Mouse (Mus musculus) kidney, embryonic 16.5 days (tissue): ENCODE measurements around the gene Ogn. TPM values are rescaled to one million over a fixed set of nuclear protein-coding genes. Genes with fewer than 3 reads are reported as not detected.

Experiments used
- polyA plus RNA-seq: library from polyadenylated mRNA; unstranded; fragments of >200 nt; fragmentation: Nextera tagmentation; extraction: Ambion mirVana; gene quantifications from 2 replicates; pipeline ENCODE4 v1.2.1, GENCODE M21; 2015

The Ogn gene
- polyA plus RNA-seq, 1 experiment from 2014 or later = 59.1 TPM

Other genes starting within 250 kb of the Ogn start
- gene Ippk, start 186.8 kb upstream of the Ogn start, polyA plus RNA-seq = 17.4 and 17.9 TPM in 2 replicates
- gene Tes3-ps, start 114.7 kb upstream of the Ogn start, polyA plus RNA-seq = 0.76 and 1.9 TPM in 2 replicates
- 1.1 and 1.3 TPM in 2 replicates for gene Ecm2, start 103.2 kb upstream of the Ogn start, polyA plus RNA-seq
- gene Aspn, start 63.6 kb upstream of the Ogn start, polyA plus RNA-seq = 16.0 and 19.9 TPM in 2 replicates
- 1.0 and 2.0 TPM in 2 replicates for gene Omd, start 25.6 kb upstream of the Ogn start, polyA plus RNA-seq
- 26.2 and 28.6 TPM in 2 replicates for gene Cenpp, start 44.7 kb downstream of the Ogn start, polyA plus RNA-seq
- gene Nol8, start 45.0 kb downstream of the Ogn start, polyA plus RNA-seq = 15.1 and 15.7 TPM in 2 replicates
- 79.2 and 87.0 TPM in 2 replicates for gene Iars, start 74.1 kb downstream of the Ogn start, polyA plus RNA-seq
- gene Gm30302, start 191.0 kb downstream of the Ogn start, polyA plus RNA-seq = not detected in 2 replicates